Mouse (Mus musculus): ENCODE measurements around the gene Agfg2. TPM values are rescaled to one million over a fixed set of nuclear protein-coding genes. Genes with fewer than 3 reads are reported as not detected.

Gene Agfg2
- 10 to 100 TPM; 16.9 to 23.0 TPM for total RNA-seq (2021)
- long read RNA-seq, experiment 1, transcript Agfg2-201 (12 exons, 2,893 nt), result major isoform, 7 of 13 reads
- long read RNA-seq, experiment 1, partial matches to known transcripts, result 2 of 13 reads
- long read RNA-seq, experiment 1, other reads (novel, unspliced or antisense), result 4 of 13 reads
- long read RNA-seq, experiment 2, transcript Agfg2-201 (12 exons, 2,893 nt), result major isoform, 9 of 13 reads
- long read RNA-seq, experiment 2, partial matches to known transcripts, result 0 of 13 reads
- long read RNA-seq, experiment 2, other reads (novel, unspliced or antisense), result 4 of 13 reads

- peak; percentile 97 to 99 for DNase-seq
Measured at GRCm38 (mm10) chr5:137684294-137685123, at the start of gene Agfg2. TSS of gene Agfg2 (minus strand) at chr5:137684726.

DNA sequence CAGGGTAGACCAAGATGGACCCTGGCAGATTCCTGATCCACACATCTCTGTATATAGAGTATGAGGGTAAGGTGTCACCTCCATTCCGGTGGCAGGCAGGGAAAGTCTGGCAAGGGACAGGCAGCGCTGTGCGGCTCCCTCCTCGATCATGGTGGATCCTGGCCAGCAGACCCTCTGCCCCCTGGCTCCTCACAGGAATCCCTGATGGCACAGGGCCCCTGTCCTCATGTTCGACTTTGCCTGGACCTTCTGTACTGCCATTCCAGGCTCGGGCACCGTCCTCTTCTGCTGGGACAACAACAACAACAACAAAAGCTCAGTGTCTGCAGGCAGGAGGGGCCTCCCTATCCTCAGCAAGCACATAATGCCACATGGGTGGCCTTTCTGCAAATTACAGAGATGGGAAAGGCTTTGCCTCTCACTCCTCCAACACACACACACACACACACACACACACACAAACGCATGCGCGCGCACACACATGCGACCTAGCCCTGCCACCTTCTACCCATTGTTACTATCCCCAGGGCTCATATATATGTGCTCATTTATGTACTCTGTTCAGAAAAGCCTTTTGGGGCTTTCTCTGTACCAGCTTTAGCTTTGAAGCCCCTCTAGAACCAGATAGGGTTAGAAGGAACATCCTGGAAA lies 49.2 kb upstream of the Agfg2 start:
- no peak for DNase-seq

DNA sequence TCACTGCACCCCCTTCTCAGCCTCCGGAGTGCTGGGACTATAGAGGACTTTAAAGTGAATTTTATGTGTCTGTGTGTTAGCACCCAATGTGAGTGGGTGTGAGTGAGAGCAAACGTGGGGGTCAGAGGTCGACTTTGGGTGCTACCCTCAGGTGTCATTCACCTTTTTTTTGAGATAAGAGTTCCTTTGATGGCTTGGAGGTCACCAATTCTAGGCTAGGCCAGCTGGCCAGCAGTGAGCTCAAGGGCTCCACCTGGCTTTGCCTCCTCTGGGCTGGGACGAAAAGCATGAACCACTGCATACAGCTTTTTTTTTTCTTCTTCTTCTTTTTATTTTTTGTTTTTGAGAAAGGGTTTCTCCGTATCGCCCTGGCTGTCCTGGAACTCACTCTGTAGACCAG lies 42.2 kb upstream of the Agfg2 start:
- DNase-seq, result no peak

DNA sequence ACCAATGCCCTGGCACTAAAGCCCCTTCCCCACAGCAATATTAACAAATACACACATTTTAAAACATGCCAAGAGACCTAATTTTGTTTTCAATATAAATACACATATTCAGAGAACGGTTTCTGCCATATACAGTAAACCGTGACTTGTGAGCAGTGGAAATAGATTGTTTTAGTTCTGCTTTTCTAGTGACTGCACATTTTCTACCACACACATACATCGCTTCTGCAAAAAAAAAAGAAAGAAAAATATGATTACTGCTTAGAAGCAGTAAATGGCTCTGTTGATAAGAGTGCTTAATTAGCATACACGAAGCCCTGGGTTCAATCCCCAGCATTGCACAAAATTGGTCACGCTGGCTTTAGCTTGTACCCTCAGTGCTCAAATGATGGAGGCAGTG lies 39.3 kb upstream of the Agfg2 start:
- no peak for DNase-seq

GRCm38 (mm10) chr5:137720558-137721164 lies 36.1 kb upstream of the Agfg2 start:
- peak; percentile 43 to 47 for DNase-seq

GRCm38 (mm10) chr5:137719088-137719487 lies 34.6 kb upstream of the Agfg2 start:
- peak; percentile 25 for DNase-seq

DNA sequence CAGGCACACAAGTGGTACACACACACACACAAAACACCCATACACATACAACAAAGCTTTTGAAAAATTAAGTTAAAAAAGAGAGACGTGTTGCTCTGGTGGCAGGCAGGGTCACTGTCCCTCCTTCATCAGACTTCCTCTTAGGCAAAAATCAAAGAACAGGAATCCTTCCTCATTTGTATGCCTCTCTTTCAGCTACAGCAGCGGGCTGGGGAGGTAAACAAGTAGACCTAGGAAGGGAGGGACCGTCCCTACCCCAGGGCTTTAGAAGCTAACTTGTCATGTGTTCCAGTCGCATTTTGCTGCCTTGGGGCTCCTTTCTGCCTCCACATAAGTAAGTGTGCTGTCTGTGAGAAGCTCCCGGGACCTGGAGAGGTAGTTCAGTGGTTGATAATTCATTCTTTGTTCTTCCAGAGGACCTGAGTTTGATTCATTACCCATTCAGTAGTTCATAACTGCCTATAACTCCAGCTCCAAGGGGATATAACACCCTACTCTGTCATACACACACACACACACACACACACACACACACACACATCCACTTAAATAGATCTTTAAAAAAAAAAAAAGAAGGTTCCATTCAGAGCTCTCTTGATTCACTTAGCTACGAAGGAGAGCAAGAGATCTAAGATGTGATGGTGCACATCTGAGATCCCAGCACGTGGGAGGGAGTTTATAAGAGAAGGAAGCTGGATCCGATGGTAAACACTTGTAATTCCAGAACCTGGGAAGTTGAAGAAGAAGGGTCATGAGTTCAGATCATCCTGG lies 33.7 kb upstream of the Agfg2 start:
- no peak for DNase-seq

DNA sequence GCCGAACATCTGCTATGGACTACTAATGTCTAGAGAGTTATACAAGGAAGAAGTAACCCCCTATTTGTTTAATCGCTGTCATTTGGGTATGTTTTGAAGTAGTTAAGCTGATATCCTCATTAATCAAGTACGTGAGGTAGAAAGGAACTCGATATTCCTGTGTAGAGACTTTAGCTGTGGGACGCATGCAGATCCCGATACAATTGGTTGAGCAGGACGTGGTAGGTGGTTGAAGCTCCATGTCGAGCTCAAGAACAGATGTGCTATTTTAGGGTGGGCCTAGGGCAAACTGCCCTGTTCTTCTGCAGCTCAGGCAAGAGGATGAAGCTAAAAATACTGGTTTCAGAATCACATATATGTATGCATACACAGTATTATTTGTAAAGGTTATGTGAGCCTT lies 31.2 kb upstream of the Agfg2 start:
- no peak for DNase-seq

GRCm38 (mm10) chr5:137713454-137713853 lies 28.9 kb upstream of the Agfg2 start:
- DNase-seq, result no peak

GRCm38 (mm10) chr5:137706913-137707633 lies 22.5 kb upstream of the Agfg2 start:
- DNase-seq, result peak; percentile 28

DNA sequence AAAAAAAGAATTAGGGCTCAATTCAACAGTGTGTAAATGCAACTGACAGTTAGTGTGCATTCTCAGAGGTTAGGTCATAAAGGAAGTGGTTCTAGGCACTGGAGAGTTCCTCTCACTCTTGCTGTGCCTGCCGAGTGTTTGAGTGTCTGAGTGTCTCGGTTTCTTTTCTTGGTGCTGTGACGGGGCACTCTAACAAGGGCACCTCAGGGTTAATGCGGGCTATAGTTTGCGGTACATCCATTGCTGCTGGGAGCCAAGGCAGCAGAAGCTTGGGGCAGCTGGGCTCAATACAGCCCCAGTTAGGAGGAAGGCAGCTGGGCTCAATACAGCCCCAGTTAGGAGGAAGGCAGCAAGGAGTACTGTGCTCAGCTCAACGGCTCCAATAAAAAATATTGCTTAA lies 20.7 kb upstream of the Agfg2 start:
- DNase-seq, result peak in 1 of 2 experiments; percentile 31

GRCm38 (mm10) chr5:137699850-137700249 lies 15.3 kb upstream of the Agfg2 start:
- DNase-seq, result no peak

DNA sequence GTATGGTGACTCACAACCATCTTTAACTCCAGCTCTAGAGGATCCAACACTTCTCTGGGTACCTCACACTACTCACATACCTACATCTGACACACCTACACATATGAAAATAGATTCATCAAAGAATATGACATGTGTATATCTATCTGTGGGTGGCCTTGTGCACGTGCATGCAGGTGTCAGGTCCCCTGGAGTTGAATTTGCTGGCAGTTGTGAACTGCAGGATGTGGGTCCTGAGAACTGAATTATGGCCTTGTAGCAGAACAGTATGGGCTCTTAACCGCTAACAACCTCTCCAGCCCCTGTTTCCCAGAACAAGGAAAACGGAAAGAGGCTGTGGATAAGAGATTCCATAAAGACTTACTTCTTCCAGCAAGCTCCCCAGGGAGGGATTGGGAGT lies 14.6 kb upstream of the Agfg2 start:
- no peak for DNase-seq

DNA sequence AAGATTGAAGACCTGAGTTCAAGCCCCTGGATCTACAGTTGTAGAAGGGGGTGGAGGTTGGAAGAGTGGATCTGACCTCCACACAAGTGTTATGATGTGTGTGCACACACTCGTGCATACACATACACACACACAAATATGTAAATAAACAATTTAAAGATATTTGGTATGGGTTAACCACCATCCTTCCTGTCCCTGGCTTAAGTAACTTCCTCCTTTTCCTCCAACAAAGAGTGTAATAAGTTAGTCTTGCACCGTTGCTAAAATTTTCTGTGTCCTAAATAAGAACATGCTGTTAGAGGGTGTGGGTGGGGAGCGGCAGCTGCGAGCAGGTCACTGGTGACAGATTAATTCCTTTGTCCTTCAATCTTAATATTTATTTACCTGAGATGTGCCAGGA lies 11.4 kb upstream of the Agfg2 start:
- DNase-seq, result no peak

DNA sequence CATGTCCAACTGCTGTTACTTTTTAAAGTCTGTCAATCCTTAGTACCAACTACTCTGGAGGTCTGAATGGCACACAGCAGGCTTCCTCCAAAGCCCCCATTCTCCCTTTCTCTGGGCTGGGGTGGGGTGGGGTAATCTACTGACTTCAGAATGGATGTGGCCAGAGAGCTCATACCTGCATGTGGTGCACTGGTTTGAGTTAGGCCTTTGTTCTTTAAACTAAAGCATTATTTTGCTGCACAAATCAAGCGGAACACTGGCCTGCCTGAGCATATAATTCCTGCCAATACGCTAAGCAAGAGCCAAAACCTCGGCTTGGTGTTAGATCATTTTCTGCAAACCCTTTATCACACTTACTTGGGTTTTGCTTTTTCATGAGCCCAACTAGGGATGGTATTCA lies 10.3 kb upstream of the Agfg2 start:
- DNase-seq, result no peak

GRCm38 (mm10) chr5:137691881-137692280 lies 7.4 kb upstream of the Agfg2 start:
- DNase-seq, result no peak

DNA sequence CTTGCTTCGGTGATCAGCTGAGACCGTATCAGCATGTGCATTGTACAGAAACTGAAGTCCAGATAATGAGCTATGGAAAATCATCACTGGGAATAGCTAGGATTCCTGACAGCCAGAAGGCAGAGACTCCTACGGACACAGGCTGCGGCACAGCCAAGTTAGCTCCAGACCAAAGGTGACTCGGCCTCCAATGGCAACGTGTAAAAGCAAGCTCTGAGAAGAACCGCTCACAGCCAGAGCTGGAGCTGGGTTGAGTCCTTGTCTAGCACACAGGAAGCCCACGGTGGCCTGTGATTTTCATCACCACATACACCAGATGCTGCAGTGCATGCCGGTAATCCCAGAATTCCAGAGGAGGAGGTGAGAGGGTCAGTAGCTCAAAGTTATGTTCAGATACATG lies 6.0 kb upstream of the Agfg2 start:
- no peak for DNase-seq

DNA sequence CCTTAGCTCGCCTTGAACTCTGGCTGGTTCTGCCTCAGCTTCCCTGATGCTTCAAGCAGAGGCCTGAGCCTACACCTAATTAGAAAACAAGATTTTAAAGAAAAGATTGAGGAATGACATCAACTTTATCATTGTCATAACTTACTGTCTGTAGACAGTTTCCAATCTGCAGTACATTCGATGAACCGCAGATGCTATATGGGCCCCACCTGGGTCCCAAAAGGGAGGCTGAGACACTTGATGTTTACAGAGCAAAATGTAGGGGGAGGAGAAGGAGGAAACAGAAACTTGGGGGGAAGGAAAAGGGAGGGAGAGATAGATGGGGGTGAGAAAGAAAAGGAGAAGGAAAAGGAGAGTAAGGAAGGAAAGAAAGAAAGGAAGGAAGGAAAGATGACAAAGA lies 5.4 kb upstream of the Agfg2 start:
- no peak for DNase-seq

DNA sequence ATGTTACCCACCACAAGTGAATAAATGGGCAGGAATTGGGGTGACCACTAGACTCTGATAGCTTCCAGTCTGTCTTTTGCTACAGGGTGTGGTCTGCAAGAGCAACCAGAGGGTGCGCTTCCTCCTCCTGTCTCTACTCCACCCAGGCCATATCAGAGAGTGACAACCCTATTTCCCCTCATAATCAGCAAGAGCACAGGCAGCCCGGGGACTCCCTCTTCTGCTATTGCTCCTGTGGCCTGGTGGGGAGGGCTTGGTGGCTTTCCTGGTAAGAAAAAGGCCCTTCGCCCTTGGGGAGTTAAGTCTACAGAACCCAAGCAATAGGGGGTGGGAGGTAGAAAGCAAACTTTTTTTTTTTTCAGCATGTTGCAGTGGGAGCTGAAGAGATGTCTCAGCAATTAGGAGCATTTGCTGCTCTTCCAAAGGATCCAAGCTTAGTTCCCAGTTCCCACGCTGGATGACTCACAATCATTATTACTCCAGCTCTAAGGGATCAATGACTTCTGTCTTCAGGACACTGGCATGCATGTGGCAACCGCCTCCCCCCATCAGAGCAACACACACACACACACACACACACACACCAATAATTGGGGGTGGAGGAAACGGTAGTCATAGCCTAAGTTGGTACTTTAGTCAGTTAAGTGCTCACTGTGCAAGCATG lies 1.7 kb upstream of the Agfg2 start:
- DNase-seq, result no peak

GRCm38 (mm10) chr5:137685653-137686052 lies 1.1 kb upstream of the Agfg2 start:
- no peak for DNase-seq

Measured in heart, adult 18-20 months (tissue).